ENCODE assay signal across 30 mouse cellular contexts in the genomic region with DNA sequence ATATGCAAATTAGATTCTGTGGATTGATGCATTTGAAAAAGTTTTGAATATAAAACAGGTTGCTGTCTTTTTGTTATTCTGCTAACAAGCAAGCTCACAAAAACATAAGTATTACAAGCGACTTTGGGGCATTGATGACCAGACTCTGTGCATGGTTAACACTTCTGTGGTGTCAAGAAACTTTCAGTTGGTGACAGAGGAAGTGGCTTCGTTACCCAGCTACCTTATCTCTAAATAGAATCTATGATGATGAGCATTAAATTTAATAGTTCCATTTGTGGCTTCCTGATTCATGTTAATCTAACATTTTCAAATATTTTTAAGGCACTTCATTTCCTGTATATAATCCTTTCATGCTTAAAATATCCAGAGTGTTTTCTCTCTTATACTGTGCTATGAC.
DNase-seq lines count a peak whose midpoint lies in the region; ATAC-seq and TF ChIP-seq lines count a peak whose summit lies in the region.
"Had no signal": no experiment of that assay in that cellular context is flagged by ENCODE, and none has a peak within 500 bp of the region (broad histone marks: within the 10 kb centered on the region; RNA-seq: fewer than 3 reads in every experiment).

No protein-coding gene starts in this region.

- H3K4me2 ChIP-seq in kidney, postnatal 0 days (ENCODE audit: low read length) = no peak overlapping the region
- H3K4me2 ChIP-seq in hindbrain, embryonic 16.5 days (ENCODE audit: low read length) = no peak overlapping the region
- H3K4me2 ChIP-seq in intestine, postnatal 0 days (replicated peaks; ENCODE audit: low read depth) = no peak overlapping the region
- H3K4me2 ChIP-seq: embryonic facial prominence, embryonic 13.5 days; hindbrain, embryonic 15.5 days; limb, embryonic 12.5 days; neural tube, embryonic 13.5 days had no signal

- H3K9ac ChIP-seq in kidney, postnatal 0 days (ENCODE audit: low read depth, low read length) = no peak overlapping the region
- H3K9ac ChIP-seq in hindbrain, embryonic 16.5 days (ENCODE audit: low read depth, low read length) = no peak overlapping the region
- H3K9ac ChIP-seq in intestine, postnatal 0 days (ENCODE audit: low read depth, low read length) = no peak overlapping the region
- H3K9ac ChIP-seq: embryonic facial prominence, embryonic 13.5 days; hindbrain, embryonic 15.5 days; limb, embryonic 12.5 days; liver, postnatal 0 days; neural tube, embryonic 13.5 days had no signal

- intact Hi-C loops in left cerebral cortex, adult 2 months (cut with DNase I) = no loop called here

- no peaks in the 10 kb centered on the region for H3K36me3 ChIP-seq in kidney, postnatal 0 days (ENCODE audit: insufficient read depth, low read length)
- H3K36me3 ChIP-seq in hindbrain, embryonic 16.5 days (ENCODE audit: control insufficient read depth, insufficient read depth, low read length) = no peaks in the 10 kb centered on the region
- no peaks in the 10 kb centered on the region for H3K36me3 ChIP-seq in intestine, postnatal 0 days (ENCODE audit: control insufficient read depth, insufficient read depth)
- H3K36me3 ChIP-seq: embryonic facial prominence, embryonic 13.5 days; forebrain, embryonic 10.5 days; heart, embryonic 10.5 days; hindbrain, embryonic 15.5 days; limb, embryonic 12.5 days; neural tube, embryonic 13.5 days had no signal

- no peaks in the 10 kb centered on the region for H3K27me3 ChIP-seq in kidney, postnatal 0 days (ENCODE audit: insufficient read depth, low read length)
- no peaks in the 10 kb centered on the region for H3K27me3 ChIP-seq in hindbrain, embryonic 16.5 days (replicated peaks; ENCODE audit: control insufficient read depth, insufficient read depth, low read length)
- H3K27me3 ChIP-seq in intestine, postnatal 0 days (replicated peaks; ENCODE audit: control insufficient read depth, insufficient read depth, low read length) = no peaks in the 10 kb centered on the region
- H3K27me3 ChIP-seq: embryonic facial prominence, embryonic 13.5 days; hindbrain, embryonic 15.5 days; limb, embryonic 12.5 days; neural tube, embryonic 13.5 days had no signal

- peak; percentile 3 for DNase-seq in kidney, postnatal 0 days (ENCODE audit: low spot score)
- no peak for DNase-seq in kidney, postnatal 10 days
- no peak for DNase-seq in left cerebral cortex, adult 2 months (ENCODE audit: extremely low spot score in 1 of 2, low spot score in 2 of 2)
- DNase-seq in adrenal gland, adult 18-20 months (ENCODE audit: low spot score in 2 of 2) = no peak
- DNase-seq: adrenal gland, postnatal 14 days; cerebellum, adult 11 months; cerebellum, adult 9-10 months; cerebellum, postnatal 36 days; gastrocnemius, postnatal 10 days; heart, adult 11 months; heart, postnatal 4 days; kidney, adult 9 months; kidney, postnatal 25 days; liver, postnatal 0 days; lung, postnatal 4 days; midbrain, embryonic 14.5 days; right cerebral cortex, postnatal 4 days; thymus, adult 2 months; thymus, postnatal 36 days had no signal

- no peak for TF ChIP-seq CTCF in kidney, postnatal 0 days (IDR thresholded peaks at IDR 0.05; ENCODE audit: low read depth)
- no peak for TF ChIP-seq CTCF in left cerebral cortex, adult 2 months (IDR thresholded peaks at IDR 0.05)
- no peak for TF ChIP-seq CTCF in intestine, postnatal 0 days (IDR thresholded peaks at IDR 0.05; ENCODE audit: low read depth)

- H3K4me1 ChIP-seq in kidney, postnatal 0 days (replicated peaks; ENCODE audit: insufficient read depth, low read length) = no peaks in the 10 kb centered on the region
- H3K4me1 ChIP-seq in hindbrain, embryonic 16.5 days (ENCODE audit: control insufficient read depth, insufficient read depth, low read depth, low read length) = no peaks in the 10 kb centered on the region
- H3K4me1 ChIP-seq in intestine, postnatal 0 days (replicated peaks; ENCODE audit: control insufficient read depth, insufficient read depth, low read length) = no peaks in the 10 kb centered on the region
- H3K4me1 ChIP-seq: embryonic facial prominence, embryonic 13.5 days; forebrain, embryonic 10.5 days; heart, embryonic 10.5 days; hindbrain, embryonic 15.5 days; neural tube, embryonic 13.5 days had no signal

- no peak overlapping the region for H3K4me3 ChIP-seq in kidney, postnatal 0 days (replicated peaks; ENCODE audit: low read depth, low read length)
- no peak overlapping the region for H3K4me3 ChIP-seq in left cerebral cortex, adult 2 months
- H3K4me3 ChIP-seq in hindbrain, embryonic 16.5 days (ENCODE audit: low read length) = no peak overlapping the region
- H3K4me3 ChIP-seq in intestine, postnatal 0 days (ENCODE audit: low read depth, low read length) = no peak overlapping the region
- H3K4me3 ChIP-seq: embryonic facial prominence, embryonic 13.5 days; forebrain, embryonic 10.5 days; heart, embryonic 10.5 days; hindbrain, embryonic 15.5 days; limb, embryonic 12.5 days; neural tube, embryonic 13.5 days had no signal

- WGBS in kidney, postnatal 0 days = 70% methylated on average over 2 of the region's 2 CpGs
- WGBS in hindbrain, embryonic 16.5 days = 59% methylated on average over 2 of the region's 2 CpGs
- 66% methylated on average over 2 of the region's 2 CpGs for WGBS in intestine, postnatal 0 days

- no peak overlapping the region for H3K27ac ChIP-seq in kidney, postnatal 0 days
- no peak overlapping the region for H3K27ac ChIP-seq in left cerebral cortex, adult 2 months
- H3K27ac ChIP-seq in hindbrain, embryonic 16.5 days (ENCODE audit: low read depth, low read length) = no peak overlapping the region
- H3K27ac ChIP-seq in intestine, postnatal 0 days (ENCODE audit: low read depth, low read length) = no peak overlapping the region
- H3K27ac ChIP-seq: embryonic facial prominence, embryonic 13.5 days; forebrain, embryonic 10.5 days; heart, embryonic 10.5 days; hindbrain, embryonic 15.5 days; limb, embryonic 12.5 days; neural tube, embryonic 13.5 days had no signal

- no peaks in the 10 kb centered on the region for H3K9me3 ChIP-seq in kidney, postnatal 0 days (replicated peaks; ENCODE audit: low read length)
- no peaks in the 10 kb centered on the region for H3K9me3 ChIP-seq in hindbrain, embryonic 16.5 days (ENCODE audit: control insufficient read depth, low read length)
- no peaks in the 10 kb centered on the region for H3K9me3 ChIP-seq in intestine, postnatal 0 days (ENCODE audit: control insufficient read depth)
- H3K9me3 ChIP-seq: embryonic facial prominence, embryonic 13.5 days; forebrain, embryonic 10.5 days; heart, embryonic 10.5 days; hindbrain, embryonic 15.5 days; limb, embryonic 12.5 days; neural tube, embryonic 13.5 days had no signal

- no peak for ATAC-seq in kidney, postnatal 0 days (replicated peaks; ENCODE audit: low FRiP score, low read depth)
- ATAC-seq in granulocyte monocyte progenitor cell, adult 5-6 weeks (replicated peaks; ENCODE audit: poor library complexity, severe bottlenecking) = peak; percentile 48
- peak; percentile 69 for ATAC-seq in megakaryocyte progenitor cell, adult 5-6 weeks (replicated peaks; ENCODE audit: poor library complexity)
- ATAC-seq in hindbrain, embryonic 16.5 days = no peak
- no peak for ATAC-seq in intestine, postnatal 0 days
- ATAC-seq: intestine, embryonic 16.5 days; liver, postnatal 0 days had no signal

Comparison
In these comparisons a context has a peak if more than half of its experiments do, and no peak if none do; other contexts are left out.
1. ATAC-seq: peak in granulocyte monocyte progenitor cell, adult 5-6 weeks (single experiment) and megakaryocyte progenitor cell, adult 5-6 weeks (single experiment); none in kidney, postnatal 0 days (single experiment), hindbrain, embryonic 16.5 days (single experiment) and intestine, postnatal 0 days (single experiment).